Mouse (Mus musculus): Measurements from ENCODE around the gene Eif2b5. TPM values are rescaled to one million over a fixed set of nuclear protein-coding genes. Genes with fewer than 3 reads are reported as not detected.

Eif2b5 gene
- total RNA-seq, 2 experiments from 2014 or later: 48.9 to 50.4 TPM

DNA sequence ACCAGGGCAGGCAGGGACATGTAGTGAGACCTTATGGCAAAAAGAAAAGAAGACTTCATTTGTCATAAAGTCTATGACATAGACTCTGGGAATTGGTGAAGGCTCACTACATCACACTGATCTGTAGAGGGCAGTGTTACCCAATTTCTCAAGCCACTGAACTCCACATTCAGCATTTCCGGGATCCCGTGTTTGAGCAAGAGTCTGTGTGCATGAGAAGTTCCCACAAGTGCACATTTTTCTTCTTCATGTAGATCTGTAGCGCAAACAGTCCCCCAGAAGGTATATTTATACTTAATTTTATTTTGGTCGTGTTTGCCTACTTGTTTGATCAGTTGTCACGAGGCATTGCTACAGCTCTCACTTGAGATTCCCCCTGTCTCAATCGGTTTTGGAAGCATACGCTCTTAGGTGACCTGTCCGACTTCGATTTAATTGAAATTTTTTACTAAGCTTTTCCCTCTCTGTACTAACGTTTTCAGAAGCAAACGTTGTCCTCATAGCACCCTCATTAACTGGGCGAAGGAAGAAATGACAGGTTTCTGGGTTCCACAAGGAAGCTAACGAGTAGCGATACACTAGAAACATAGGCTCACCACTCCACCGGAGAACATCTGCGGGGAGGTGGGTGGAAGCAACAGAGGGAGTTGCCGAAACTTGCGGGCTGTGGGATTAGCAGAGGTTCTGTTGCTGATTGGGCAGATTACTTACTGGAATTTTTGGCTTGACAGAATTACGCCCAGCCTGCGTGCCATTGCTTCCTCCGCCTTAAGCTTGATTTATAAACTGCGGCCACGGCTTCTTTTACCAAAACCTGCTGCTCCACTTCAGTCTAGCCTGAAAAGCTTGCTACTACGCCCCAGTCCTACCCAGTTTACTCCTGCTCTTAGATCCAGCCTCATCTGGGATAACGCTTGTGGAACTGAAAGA, 1.7 kb upstream of the Eif2b5 start:
- H3K4me3 ChIP-seq: peak overlapping the region; percentile 48
- peak; percentile 93 for TF ChIP-seq CTCF (conservative IDR thresholded peaks at IDR 0.05)
- peak; percentile 67 to 72 for DNase-seq (ENCODE audit: low spot score in 2 of 2)
- H3K27ac ChIP-seq: peak overlapping the region; percentile 59; the same call in 1 of the 2 replicates

DNA sequence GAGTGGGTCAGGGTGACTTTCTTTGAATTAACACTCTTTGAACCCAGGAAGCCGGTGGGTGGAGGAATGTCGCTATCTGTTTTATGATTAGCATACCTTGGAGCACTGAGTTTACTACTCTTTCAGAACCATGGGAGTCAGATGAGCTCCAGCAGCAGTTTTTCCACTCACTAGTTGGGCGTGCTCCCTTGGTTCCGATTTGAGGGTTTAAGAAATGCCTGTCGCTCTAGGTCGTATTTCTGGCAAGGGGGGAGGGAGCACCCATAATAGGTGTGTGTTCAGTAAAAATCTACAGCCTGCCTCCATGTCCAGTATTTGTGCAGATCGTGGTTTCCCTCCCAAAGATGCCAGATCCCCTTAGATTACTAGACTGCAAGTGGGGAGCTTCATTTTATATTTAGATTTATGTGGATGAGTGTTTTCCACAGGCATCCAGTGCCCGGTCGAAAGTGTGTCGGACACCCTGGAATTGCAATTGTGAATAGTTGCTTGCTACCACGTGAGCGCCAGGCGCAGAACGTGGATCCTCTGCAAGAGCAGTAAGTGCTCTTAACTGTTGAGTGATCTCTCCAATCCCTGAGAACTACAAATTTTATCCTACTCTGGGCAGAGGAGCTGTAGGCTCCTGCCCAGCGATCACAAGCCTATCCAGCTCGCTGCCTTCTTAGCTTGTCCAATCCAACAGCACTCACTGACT, 489 bp upstream of the Eif2b5 start:
- no peak for TF ChIP-seq CTCF (conservative IDR thresholded peaks at IDR 0.05)
- Histone ChIP-seq H3K27ac (peak overlapping the region; percentile 88), H3K4me3 (peak overlapping the region; percentile 91)
- no peak for DNase-seq (ENCODE audit: low spot score in 2 of 2)

DNA sequence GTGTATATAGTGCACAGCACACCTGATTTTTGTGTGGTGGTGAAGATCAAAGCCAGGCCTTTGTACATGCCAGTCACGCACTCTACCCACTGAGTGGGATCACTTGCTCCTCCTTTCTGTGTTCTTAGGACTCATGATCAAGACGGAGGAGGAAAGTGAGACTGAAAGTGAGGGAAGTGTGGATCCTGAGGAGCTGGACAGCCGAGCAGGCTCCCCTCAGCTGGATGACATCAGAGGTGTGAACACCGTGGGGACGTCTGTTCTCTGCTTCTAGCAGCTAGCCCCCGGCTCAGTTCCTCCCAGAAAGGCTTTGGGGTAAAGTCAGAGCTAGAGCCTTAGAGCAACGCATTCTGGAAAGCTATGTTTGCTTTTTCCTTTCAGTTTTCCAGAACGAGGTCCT, 7.4 kb downstream of the Eif2b5 start:
- no peak for DNase-seq (ENCODE audit: low spot score in 2 of 2)
- no peak overlapping the region for H3K27ac ChIP-seq
- H3K4me3 ChIP-seq: no peak overlapping the region
- no peak for TF ChIP-seq CTCF (conservative IDR thresholded peaks at IDR 0.05)

DNA sequence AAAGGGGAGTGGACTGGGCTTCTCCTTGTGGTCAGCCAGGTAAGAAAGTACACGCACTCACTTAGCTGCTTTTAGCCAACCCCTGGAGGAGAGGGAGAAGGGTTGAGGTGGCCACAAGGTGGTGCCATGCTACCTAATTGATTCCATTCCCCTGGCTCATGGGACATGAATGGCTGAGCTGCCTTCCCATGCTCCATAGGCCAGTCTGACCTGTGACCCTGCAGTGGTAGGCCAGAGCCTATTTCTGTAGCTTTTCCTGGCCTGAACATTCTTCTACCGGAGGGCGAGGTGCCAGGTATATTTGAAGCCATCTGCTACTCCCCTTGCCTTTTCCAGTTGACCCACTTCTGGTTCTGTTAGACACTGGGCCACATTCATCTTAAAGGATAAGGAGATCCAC, 10.7 kb downstream of the Eif2b5 start:
- peak; percentile 69 for TF ChIP-seq CTCF (conservative IDR thresholded peaks at IDR 0.05)
- Histone ChIP-seq H3K27ac (no peak overlapping the region), H3K4me3 (no peak overlapping the region)
- DNase-seq (ENCODE audit: low spot score in 2 of 2): no peak

DNA sequence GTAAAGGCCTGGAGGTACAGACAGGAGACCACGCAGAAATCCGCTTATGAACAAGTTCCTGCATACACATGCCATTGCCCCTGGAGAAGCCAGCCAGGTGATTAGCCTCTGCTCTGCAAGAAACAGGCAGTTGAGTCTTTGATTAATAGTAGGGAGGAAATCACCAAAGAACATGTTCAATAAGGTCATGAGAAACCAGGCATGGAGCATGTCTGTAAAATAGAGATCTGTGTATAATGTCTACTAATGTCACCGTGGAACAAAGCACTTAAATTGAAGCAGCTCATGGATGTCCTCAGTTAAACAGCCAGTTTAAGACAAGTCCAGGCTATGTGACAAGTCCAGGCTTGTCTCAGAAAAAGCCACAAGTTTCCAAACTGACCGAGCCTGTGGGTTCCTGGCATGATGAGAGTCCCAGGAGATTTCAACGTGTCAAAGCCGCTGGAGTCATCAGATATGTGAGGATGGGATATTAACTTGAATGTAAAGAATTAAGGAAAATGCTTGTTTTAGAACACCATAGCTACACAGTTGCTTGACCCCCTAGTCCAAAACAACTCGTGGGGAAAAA, 12.7 kb downstream of the Eif2b5 start:
- no peak overlapping the region for H3K27ac ChIP-seq
- TF ChIP-seq CTCF (conservative IDR thresholded peaks at IDR 0.05): no peak
- DNase-seq (ENCODE audit: low spot score in 2 of 2): no peak
- no peak overlapping the region for H3K4me3 ChIP-seq

DNA sequence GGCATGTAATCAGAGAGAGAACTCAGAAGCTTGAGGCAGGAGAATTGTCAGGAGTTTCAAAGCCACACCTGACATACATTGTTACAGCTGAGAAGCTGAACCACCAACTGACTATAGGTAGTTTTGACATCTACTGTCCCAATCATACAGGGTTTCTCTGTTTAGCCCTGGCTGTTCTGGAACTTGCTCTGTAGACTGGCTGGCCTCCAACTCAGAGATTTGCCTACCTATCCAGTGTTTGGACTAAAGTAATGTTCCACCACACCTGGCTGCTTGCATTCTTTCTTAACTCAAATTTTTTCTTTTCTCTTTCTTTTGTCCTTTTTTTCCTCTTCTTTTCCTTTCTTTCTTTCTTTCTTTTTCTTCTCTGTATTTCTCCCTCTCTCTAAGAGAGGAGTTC, 17.4 kb downstream of the Eif2b5 start:
- DNase-seq (ENCODE audit: low spot score in 2 of 2): no peak
- Histone ChIP-seq H3K4me3 (peak overlapping the region; percentile 76), H3K27ac (peak overlapping the region; percentile 92; the same call in 1 of the 2 replicates)
- no peak for TF ChIP-seq CTCF (conservative IDR thresholded peaks at IDR 0.05)

DNA sequence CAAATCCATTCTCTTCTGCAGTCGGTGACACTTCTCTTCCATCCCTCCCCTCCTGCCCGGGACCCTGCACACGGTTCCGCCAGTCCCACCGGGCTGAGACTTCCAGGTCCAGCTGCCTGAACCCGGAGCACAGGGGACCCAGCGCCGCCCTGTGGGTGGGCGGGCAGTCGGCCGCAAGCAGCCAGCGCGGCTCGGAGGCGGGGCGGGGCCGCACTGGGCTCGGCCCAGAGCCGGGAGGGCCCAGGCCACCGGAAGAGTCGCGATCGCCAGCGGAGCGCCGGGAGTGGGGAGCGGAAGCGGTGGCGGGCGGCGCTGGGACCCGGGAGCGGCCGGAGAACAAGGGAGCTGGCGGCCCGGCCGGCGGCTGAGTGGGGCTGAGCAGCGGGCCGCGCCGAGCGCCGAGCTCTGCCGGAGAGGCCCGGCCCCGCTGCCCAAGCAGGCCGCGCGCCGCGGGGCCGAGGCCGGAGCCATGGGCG, 18.1 kb downstream of the Eif2b5 start, which contains the start of gene Dvl3:
Dvl3 (plus strand) TSS at position 257 of the 476 bp plus-strand sequence.
- Histone ChIP-seq H3K4me3 (peak within 1 kb of the TSS; percentile 76), H3K27ac (peak within 1 kb of the TSS; percentile 92)
- DNase-seq (ENCODE audit: low spot score in 2 of 2): peak; percentile 84
- TF ChIP-seq CTCF (conservative IDR thresholded peaks at IDR 0.05): peak; percentile 68

DNA sequence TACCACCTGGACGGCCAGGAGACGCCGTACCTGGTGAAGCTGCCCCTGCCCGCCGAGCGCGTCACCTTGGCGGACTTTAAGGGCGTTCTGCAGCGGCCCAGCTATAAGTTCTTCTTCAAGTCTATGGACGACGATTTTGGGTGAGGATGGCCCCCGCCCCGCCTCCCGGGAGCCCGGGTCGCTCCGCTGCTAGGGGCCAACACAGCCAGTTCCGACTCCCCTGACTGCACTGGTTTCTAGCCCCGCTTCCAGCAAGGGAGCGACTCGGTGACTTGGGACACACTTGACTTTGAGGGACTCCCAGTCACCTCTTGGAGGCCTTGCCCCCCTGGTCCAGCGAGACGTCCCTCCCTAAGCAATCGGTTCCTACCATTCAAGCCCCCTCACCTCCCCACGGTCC, 18.6 kb downstream of the Eif2b5 start:
- Histone ChIP-seq H3K27ac (peak overlapping the region; percentile 92), H3K4me3 (peak overlapping the region; percentile 76)
- no peak for DNase-seq (ENCODE audit: low spot score in 2 of 2)
- no peak for TF ChIP-seq CTCF (conservative IDR thresholded peaks at IDR 0.05)

DNA sequence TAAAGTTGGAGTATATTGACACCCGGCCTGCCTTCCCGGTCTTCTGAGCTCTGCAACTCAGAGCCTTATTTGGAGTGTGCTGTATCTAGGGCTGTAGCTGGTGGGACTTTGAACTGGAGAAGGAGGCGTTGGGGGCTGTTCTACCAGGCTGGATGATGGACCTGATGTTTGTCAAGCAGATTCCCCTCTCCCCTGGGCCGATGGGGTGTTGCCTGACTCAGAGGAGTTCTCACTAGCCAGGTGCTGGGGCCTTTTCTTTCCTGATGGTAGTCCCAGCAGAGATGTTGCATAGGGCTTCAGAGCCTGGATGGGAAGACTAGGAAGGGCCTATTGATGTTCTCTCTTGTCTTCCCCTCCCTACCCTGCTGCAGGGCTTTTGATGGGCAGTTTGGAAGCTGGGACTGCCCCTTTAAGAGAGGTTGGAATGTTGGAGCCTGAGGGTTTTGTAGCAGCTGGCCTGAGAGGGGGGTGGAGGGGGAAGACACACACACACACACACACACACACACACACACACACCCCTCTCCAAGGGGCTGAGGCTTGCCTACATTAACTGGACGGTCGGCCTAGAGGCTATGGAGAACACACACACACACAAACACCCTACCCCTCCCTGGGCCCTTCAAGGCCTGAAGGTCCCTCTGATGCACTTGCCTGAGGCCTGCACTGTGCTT, 19.2 kb downstream of the Eif2b5 start:
- peak overlapping the region; percentile 92 for H3K27ac ChIP-seq
- DNase-seq (ENCODE audit: low spot score in 2 of 2): no peak
- no peak for TF ChIP-seq CTCF (conservative IDR thresholded peaks at IDR 0.05)
- peak overlapping the region; percentile 76 for H3K4me3 ChIP-seq

DNA sequence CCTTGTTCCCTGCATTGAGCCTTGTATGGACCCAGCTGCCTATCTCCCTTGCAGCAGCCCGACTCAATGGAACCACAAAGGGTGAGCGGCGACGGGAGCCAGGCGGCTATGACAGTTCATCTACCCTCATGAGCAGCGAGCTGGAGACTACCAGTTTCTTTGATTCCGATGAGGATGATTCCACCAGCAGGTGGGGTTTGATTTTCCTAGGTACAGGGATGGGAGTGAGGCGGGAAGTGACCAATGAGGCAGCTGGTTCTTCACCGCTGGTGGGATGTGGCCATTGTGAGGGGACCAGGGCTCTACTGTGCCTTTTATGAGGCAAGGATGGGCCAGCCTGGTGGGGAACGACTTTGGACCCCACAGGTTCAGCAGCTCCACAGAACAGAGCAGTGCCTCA, 25.3 kb downstream of the Eif2b5 start:
- no peak for DNase-seq (ENCODE audit: low spot score in 2 of 2)
- H3K4me3 ChIP-seq: no peak overlapping the region
- no peak for TF ChIP-seq CTCF (conservative IDR thresholded peaks at IDR 0.05)

DNA sequence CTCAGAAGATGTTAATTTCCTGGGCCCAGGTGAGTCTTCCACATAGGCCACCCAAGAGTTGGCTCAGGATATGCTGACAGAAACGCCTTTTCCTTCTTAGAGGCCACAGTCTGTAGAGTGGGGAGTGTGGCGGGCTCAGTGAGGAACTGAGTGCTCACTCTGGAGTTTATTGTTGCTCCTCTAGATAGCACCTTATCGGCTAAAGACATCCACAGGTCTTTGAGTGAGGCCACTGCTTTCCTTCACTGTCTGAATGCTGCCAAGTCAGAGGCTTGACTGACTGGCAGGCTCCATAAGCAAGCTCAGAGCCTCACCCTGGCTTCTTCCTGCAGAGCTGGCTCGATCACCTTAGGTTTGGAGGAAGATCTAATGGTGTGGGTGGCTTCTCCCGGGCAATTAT, 30.2 kb downstream of the Eif2b5 start:
- no peak for TF ChIP-seq CTCF (conservative IDR thresholded peaks at IDR 0.05)
- no peak for DNase-seq (ENCODE audit: low spot score in 2 of 2)
- Histone ChIP-seq H3K27ac (no peak overlapping the region), H3K4me3 (no peak overlapping the region)

More for the DNA sequence above, 25.3 kb downstream of the Eif2b5 start:
- no peak overlapping the region for H3K27ac ChIP-seq

DNA sequence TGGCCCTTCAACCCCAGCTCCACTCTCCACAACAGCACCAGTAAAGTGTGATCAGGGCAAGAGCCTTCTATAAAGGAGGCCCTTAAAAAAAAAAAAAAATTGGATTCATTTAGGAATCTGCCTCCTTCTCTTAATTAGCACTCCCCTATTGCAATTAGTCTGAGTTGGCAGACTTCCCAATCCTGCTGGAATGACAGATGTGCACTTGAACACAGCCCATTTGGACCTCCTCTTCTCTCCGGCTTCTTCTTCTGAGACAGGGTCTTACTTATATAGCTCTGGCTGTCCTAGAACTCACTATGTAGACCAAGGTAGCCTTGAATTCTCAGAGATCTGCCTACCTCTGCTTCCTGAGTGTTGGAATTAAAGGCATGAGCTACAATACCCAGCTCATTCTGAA, 30.8 kb downstream of the Eif2b5 start:
- H3K27ac ChIP-seq: no peak overlapping the region
- no peak for DNase-seq (ENCODE audit: low spot score in 2 of 2)
- H3K4me3 ChIP-seq: no peak overlapping the region
- no peak for TF ChIP-seq CTCF (conservative IDR thresholded peaks at IDR 0.05)
